Mouse (Mus musculus): ENCODE measurements around the gene St7.

- TF ChIP-seq EP300 (IDR thresholded peaks at IDR 0.05; ENCODE audit: insufficient read depth, low read depth, low read length): no peak
- TF ChIP-seq CTCF (IDR thresholded peaks at IDR 0.05; ENCODE audit: low read depth, low read length): no peak
- TF ChIP-seq POLR2A (IDR thresholded peaks at IDR 0.05; ENCODE audit: insufficient read depth, low read length): no peak
Measured at GRCm38 (mm10) chr6:17719423-17719822, 26.7 kb downstream of the St7 start.
